Mouse (Mus musculus) cortical plate, adult 2 months (tissue): ENCODE measurements around the gene Zfp536.

Source experiments
- CTCF ChIP-seq: fragments of 200-500 bp; IDR thresholded peaks from 2 replicates; pipeline ENCODE4 v1.5.1; 2011; ENCODE audit warnings: mild to moderate bottlenecking, control low read depth, low read length; ENCODE audit not compliant: insufficient read depth; ENCODE audit errors: extremely low read depth
- POLR2A ChIP-seq: fragments of 200-500 bp; IDR thresholded peaks from 2 replicates; pipeline ENCODE4 v1.6.1; 2011; ENCODE audit warnings: mild to moderate bottlenecking, low read length, control low read depth; ENCODE audit not compliant: insufficient read depth; ENCODE audit errors: extremely low read depth

- TF ChIP-seq CTCF, result no peak
- TF ChIP-seq POLR2A, result no peak
Observed at GRCm38 (mm10) chr7:37593566-37593965, 179.9 kb downstream of the Zfp536 start.
